ENCODE assay signal across 30 mouse cellular contexts in the genomic region with DNA sequence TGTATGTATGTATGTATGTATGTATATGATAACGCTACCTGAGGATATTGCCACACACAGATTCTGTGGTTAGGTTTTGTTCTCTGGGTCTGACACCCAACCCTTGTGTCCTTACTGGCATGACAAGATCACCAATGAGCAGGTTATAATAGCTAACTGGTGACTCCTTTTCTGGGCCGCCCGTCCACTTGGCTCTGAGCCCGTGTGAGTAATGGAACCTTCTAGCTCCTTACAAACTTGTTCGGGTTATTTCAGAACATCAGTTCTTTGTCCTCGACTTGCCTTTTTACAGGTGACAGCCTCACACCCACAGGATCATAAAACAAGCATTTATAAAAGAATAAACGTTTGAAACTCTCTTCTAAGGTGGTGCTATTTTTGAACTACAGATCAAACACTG.
A peak's percentile ranks its signal among the peaks of the same experiment; 100 is the strongest.
DNase-seq lines count a peak whose midpoint lies in the region; ATAC-seq lines count a peak whose summit lies in the region.
"Had no signal": no experiment of that assay in that cellular context is flagged by ENCODE, and none has a peak within 500 bp of the region (broad histone marks: within the 10 kb centered on the region; RNA-seq: fewer than 3 reads in every experiment).

No protein-coding gene starts in this region.

- no peaks in the 10 kb centered on the region for H3K27me3 ChIP-seq in heart, embryonic 11.5 days (ENCODE audit: control insufficient read depth, insufficient read depth, low read length)
- H3K27me3 ChIP-seq: embryonic facial prominence, embryonic 12.5 days; forebrain, embryonic 15.5 days; hindbrain, embryonic 13.5 days; limb, embryonic 12.5 days; liver, embryonic 15.5 days; midbrain, embryonic 15.5 days; neural tube, embryonic 15.5 days had no signal

- 73% methylated on average over 7 of the region's 7 CpGs for WGBS in heart, embryonic 11.5 days (ENCODE audit: insufficient replicate concordance)

- DNase-seq in heart, postnatal 10 days = peak; percentile 11 to 24
- peak; percentile 50 for DNase-seq in Muller cell, postnatal 12 days (ENCODE audit: inconsistent ontology term)
- DNase-seq in adrenal gland, adult 2 months = peak; percentile 74
- peak; percentile 58 to 72 for DNase-seq in adrenal gland, postnatal 36 days
- DNase-seq in left cerebral cortex, adult 9 months (ENCODE audit: low spot score in 2 of 2) = no peak
- DNase-seq in cerebellum, adult 11-12 months = no peak
- DNase-seq: B cell, adult 2 months; cerebellum, adult 9-11 months; embryo, embryonic 11 days; heart, adult 11 months; heart, postnatal 4 days; lung, embryonic 14.5 days; lung, postnatal 14 days; retina, postnatal 1 day; right cerebral cortex, postnatal 25 days; thymus, adult 18-20 months; thymus, postnatal 36 days had no signal

- no peak overlapping the region for H3K27ac ChIP-seq in heart, embryonic 11.5 days (ENCODE audit: low read depth, low read length)
- H3K27ac ChIP-seq: embryonic facial prominence, embryonic 12.5 days; forebrain, embryonic 10.5 days; forebrain, embryonic 15.5 days; heart, embryonic 10.5 days; hindbrain, embryonic 13.5 days; limb, embryonic 12.5 days; liver, embryonic 15.5 days; midbrain, embryonic 10.5 days; midbrain, embryonic 15.5 days; neural tube, embryonic 15.5 days; stomach, postnatal 0 days had no signal

- H3K4me3 ChIP-seq in heart, embryonic 11.5 days (ENCODE audit: low read depth, low read length) = no peak overlapping the region
- H3K4me3 ChIP-seq: embryonic facial prominence, embryonic 12.5 days; forebrain, embryonic 10.5 days; forebrain, embryonic 15.5 days; heart, embryonic 10.5 days; hindbrain, embryonic 13.5 days; limb, embryonic 12.5 days; liver, embryonic 15.5 days; midbrain, embryonic 10.5 days; midbrain, embryonic 15.5 days; neural tube, embryonic 15.5 days had no signal

- H3K36me3 ChIP-seq in heart, embryonic 11.5 days (ENCODE audit: control insufficient read depth, insufficient read depth, low read length) = no peaks in the 10 kb centered on the region
- H3K36me3 ChIP-seq: embryonic facial prominence, embryonic 12.5 days; forebrain, embryonic 10.5 days; forebrain, embryonic 15.5 days; heart, embryonic 10.5 days; hindbrain, embryonic 13.5 days; limb, embryonic 12.5 days; liver, embryonic 15.5 days; midbrain, embryonic 10.5 days; midbrain, embryonic 15.5 days; neural tube, embryonic 15.5 days had no signal

- H3K4me2 ChIP-seq in heart, embryonic 11.5 days = no peak overlapping the region
- H3K4me2 ChIP-seq: embryonic facial prominence, embryonic 12.5 days; forebrain, embryonic 15.5 days; hindbrain, embryonic 13.5 days; limb, embryonic 12.5 days; liver, embryonic 15.5 days; lung, embryonic 14.5 days; midbrain, embryonic 15.5 days; neural tube, embryonic 15.5 days had no signal

- H3K9ac ChIP-seq in heart, embryonic 11.5 days (ENCODE audit: low read depth, low read length) = no peak overlapping the region
- H3K9ac ChIP-seq: embryonic facial prominence, embryonic 12.5 days; forebrain, embryonic 15.5 days; hindbrain, embryonic 13.5 days; limb, embryonic 12.5 days; liver, embryonic 15.5 days; lung, embryonic 14.5 days; midbrain, embryonic 15.5 days; neural tube, embryonic 15.5 days had no signal

- no peaks in the 10 kb centered on the region for H3K9me3 ChIP-seq in heart, embryonic 11.5 days (replicated peaks; ENCODE audit: control insufficient read depth, low read length)
- H3K9me3 ChIP-seq: embryonic facial prominence, embryonic 12.5 days; forebrain, embryonic 10.5 days; forebrain, embryonic 15.5 days; heart, embryonic 10.5 days; hindbrain, embryonic 13.5 days; limb, embryonic 12.5 days; liver, embryonic 15.5 days; midbrain, embryonic 10.5 days; midbrain, embryonic 15.5 days; neural tube, embryonic 15.5 days had no signal

- intact Hi-C loops in heart, postnatal 10 days (cut with DNase I) = no loop called here

- no peaks in the 10 kb centered on the region for H3K4me1 ChIP-seq in heart, embryonic 11.5 days (ENCODE audit: control insufficient read depth, insufficient read depth, low read length)
- H3K4me1 ChIP-seq: embryonic facial prominence, embryonic 12.5 days; liver, embryonic 15.5 days had no signal

- no peak for ATAC-seq in heart, embryonic 11.5 days (replicated peaks; ENCODE audit: insufficient number of reproducible peaks, low FRiP score, low TSS enrichment)
- ATAC-seq: forebrain, embryonic 15.5 days; intestine, embryonic 16.5 days; midbrain, embryonic 15.5 days had no signal

Comparison
In these comparisons a context has a peak if more than half of its experiments do, and no peak if none do; other contexts are left out.
1. DNase-seq: peak in heart, postnatal 10 days (2 of 2), Muller cell, postnatal 12 days (single experiment), adrenal gland, adult 2 months (single experiment) and adrenal gland, postnatal 36 days (2 of 2); none in left cerebral cortex, adult 9 months (0 of 2) and cerebellum, adult 11-12 months (single experiment).